Mouse (Mus musculus): ENCODE measurements around the gene Zfp319.

GRCm38 (mm10) chr8:95346643-95347545 lies 15.1 kb upstream of the Zfp319 start:
- TF ChIP-seq CTCF (IDR thresholded peaks at IDR 0.05; ENCODE audit: extremely low read depth, insufficient read depth, insufficient read length, insufficient replicate concordance): peak; percentile 20; the same call in 1 of the 2 replicates
- TF ChIP-seq POLR2A (IDR thresholded peaks at IDR 0.05; ENCODE audit: low read depth, low read length): no peak
